Mouse (Mus musculus): ENCODE measurements around the gene Zfp981. TPM values are rescaled to one million over a fixed set of nuclear protein-coding genes. Genes with fewer than 3 reads are reported as not detected.
"Not testable (repeated sequence)": the region's sequence is repeated elsewhere in the genome, so short reads cannot be mapped to it uniquely, and the experiment has no call there.

Zfp981 gene
- polyA plus RNA-seq, 1 experiment from 2014 or later = 0.14 TPM

DNA sequence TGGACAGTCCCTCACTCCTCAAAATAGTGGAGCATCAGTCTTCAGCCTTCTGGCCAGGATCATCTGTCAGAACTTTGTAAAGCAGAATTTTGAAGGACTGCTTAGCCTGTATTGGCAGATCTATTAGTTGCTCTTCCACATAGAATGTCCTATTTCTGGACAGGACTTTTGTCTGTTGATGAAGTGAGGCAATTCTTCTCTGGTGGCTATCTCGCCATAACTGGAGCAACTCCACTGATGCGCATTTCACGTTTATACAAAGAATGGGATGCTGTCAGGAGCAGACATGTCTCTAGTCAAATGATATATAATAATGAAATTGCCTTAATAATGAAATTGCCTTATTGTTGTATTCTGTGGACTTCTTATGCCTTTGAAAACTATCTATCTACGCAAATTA is 12.6 kb upstream of the Zfp981 start:
- H3K4me1 ChIP-seq (ENCODE audit: control insufficient read depth in 2 of 2, insufficient read depth in 2 of 2, low read length in 2 of 2); H3K4me3 ChIP-seq (ENCODE audit: control insufficient read depth in 1 of 2, insufficient read depth in 1 of 2, low read depth in 1 of 2, low read length in 2 of 2); H3K27ac ChIP-seq (replicated peaks in 1 of 2; ENCODE audit: control insufficient read depth in 1 of 2, insufficient read depth in 1 of 2, low read depth in 2 of 2, low read length in 2 of 2); H3K9ac ChIP-seq (ENCODE audit: low read length); ATAC-seq (ENCODE audit: insufficient number of reproducible peaks, insufficient read depth, low FRiP score, low read depth); H3K4me2 ChIP-seq (ENCODE audit: low read length); H3K36me3 ChIP-seq (ENCODE audit: control insufficient read depth, insufficient read depth, low read length); H3K27me3 ChIP-seq (ENCODE audit: control insufficient read depth, insufficient read depth, low read length): not testable (repeated sequence)
- 66% methylated on average over 4 of the region's 4 CpGs for WGBS
- peaks cover 54% of the 10 kb centered on the region for H3K9me3 ChIP-seq (ENCODE audit: control insufficient read depth, low read length)

GRCm38 (mm10) chr4:146491993-146492392 is 9.8 kb upstream of the Zfp981 start:
- 66% methylated on average over 1 of the region's 1 CpGs for WGBS
- not testable (repeated sequence) for H3K4me1 ChIP-seq (ENCODE audit: control insufficient read depth in 2 of 2, insufficient read depth in 2 of 2, low read length in 2 of 2); H3K9ac ChIP-seq (ENCODE audit: low read length); H3K27ac ChIP-seq (replicated peaks in 1 of 2; ENCODE audit: control insufficient read depth in 1 of 2, insufficient read depth in 1 of 2, low read depth in 2 of 2, low read length in 2 of 2); H3K36me3 ChIP-seq (ENCODE audit: control insufficient read depth, insufficient read depth, low read length); H3K27me3 ChIP-seq (ENCODE audit: control insufficient read depth, insufficient read depth, low read length); H3K4me2 ChIP-seq (ENCODE audit: low read length); H3K4me3 ChIP-seq (ENCODE audit: control insufficient read depth in 1 of 2, insufficient read depth in 1 of 2, low read depth in 1 of 2, low read length in 2 of 2)
- peak; percentile 20; the same call in 1 of the 2 replicates for ATAC-seq (ENCODE audit: insufficient number of reproducible peaks, insufficient read depth, low FRiP score, low read depth)
- peaks cover 45% of the 10 kb centered on the region for H3K9me3 ChIP-seq (ENCODE audit: control insufficient read depth, low read length)

DNA sequence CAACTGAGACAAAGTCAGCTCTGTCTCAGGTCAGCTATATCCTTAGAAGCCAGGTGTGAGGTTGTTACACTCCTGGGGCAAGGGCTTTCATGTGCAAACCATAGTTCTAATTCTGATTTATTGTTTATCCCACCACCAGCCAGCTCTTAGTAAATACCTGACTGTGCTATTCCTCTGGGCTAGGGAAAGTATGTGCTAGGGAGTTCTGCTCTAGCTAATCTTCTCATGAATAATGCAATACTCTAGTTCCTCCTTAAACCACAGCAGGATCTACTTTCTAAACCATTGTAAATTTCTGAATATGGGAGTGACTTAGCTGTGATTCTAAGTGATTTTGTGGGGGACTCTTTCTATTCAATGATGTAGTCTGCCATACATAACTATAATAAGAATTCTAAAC is 9.4 kb upstream of the Zfp981 start:
- H3K4me3 ChIP-seq (ENCODE audit: control insufficient read depth in 1 of 2, insufficient read depth in 1 of 2, low read depth in 1 of 2, low read length in 2 of 2) = no peak overlapping the region
- H3K27me3 ChIP-seq (ENCODE audit: control insufficient read depth, insufficient read depth, low read length) = no peaks in the 10 kb centered on the region
- no peak overlapping the region for H3K27ac ChIP-seq (replicated peaks in 1 of 2; ENCODE audit: control insufficient read depth in 1 of 2, insufficient read depth in 1 of 2, low read depth in 2 of 2, low read length in 2 of 2)
- H3K4me2 ChIP-seq (ENCODE audit: low read length) = no peak overlapping the region
- peaks cover 46% of the 10 kb centered on the region for H3K9me3 ChIP-seq (ENCODE audit: control insufficient read depth, low read length)
- H3K36me3 ChIP-seq (ENCODE audit: control insufficient read depth, insufficient read depth, low read length) = no peaks in the 10 kb centered on the region
- no peaks in the 10 kb centered on the region for H3K4me1 ChIP-seq (ENCODE audit: control insufficient read depth in 2 of 2, insufficient read depth in 2 of 2, low read length in 2 of 2)
- no peak for ATAC-seq (ENCODE audit: insufficient number of reproducible peaks, insufficient read depth, low FRiP score, low read depth)
- no peak overlapping the region for H3K9ac ChIP-seq (ENCODE audit: low read length)

DNA sequence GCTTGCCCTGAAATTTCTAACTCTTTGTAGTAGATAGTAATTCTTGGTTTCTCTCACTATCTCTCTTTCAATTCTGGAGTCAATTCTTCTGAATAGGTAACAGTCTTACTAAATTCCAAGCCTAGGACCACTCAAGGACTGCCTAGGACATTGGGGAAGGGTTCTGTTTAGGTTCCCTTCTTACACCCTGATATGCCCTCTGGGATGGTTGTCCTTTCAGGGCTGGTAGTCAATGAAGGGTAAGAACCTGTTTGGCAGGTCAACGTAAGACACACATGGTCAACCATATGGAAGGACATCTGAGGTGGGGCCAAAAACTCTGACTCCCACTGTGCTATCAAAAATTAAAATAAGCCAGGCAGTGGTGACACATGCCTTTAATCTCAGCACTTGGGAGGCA is 9.0 kb upstream of the Zfp981 start:
- Histone ChIP-seq H3K9ac (ENCODE audit: low read length) (no peak overlapping the region), H3K36me3 (ENCODE audit: control insufficient read depth, insufficient read depth, low read length) (no peaks in the 10 kb centered on the region), H3K27me3 (ENCODE audit: control insufficient read depth, insufficient read depth, low read length) (no peaks in the 10 kb centered on the region), H3K4me1 (ENCODE audit: control insufficient read depth in 2 of 2, insufficient read depth in 2 of 2, low read length in 2 of 2) (no peaks in the 10 kb centered on the region), H3K9me3 (ENCODE audit: control insufficient read depth, low read length) (peaks cover 50% of the 10 kb centered on the region), H3K4me2 (ENCODE audit: low read length) (no peak overlapping the region), H3K27ac (replicated peaks in 1 of 2; ENCODE audit: control insufficient read depth in 1 of 2, insufficient read depth in 1 of 2, low read depth in 2 of 2, low read length in 2 of 2) (no peak overlapping the region), H3K4me3 (ENCODE audit: control insufficient read depth in 1 of 2, insufficient read depth in 1 of 2, low read depth in 1 of 2, low read length in 2 of 2) (no peak overlapping the region)
- 55% methylated on average over 1 of the region's 1 CpGs for WGBS
- ATAC-seq (ENCODE audit: insufficient number of reproducible peaks, insufficient read depth, low FRiP score, low read depth) = no peak; the same call in 1 of the 2 replicates

DNA sequence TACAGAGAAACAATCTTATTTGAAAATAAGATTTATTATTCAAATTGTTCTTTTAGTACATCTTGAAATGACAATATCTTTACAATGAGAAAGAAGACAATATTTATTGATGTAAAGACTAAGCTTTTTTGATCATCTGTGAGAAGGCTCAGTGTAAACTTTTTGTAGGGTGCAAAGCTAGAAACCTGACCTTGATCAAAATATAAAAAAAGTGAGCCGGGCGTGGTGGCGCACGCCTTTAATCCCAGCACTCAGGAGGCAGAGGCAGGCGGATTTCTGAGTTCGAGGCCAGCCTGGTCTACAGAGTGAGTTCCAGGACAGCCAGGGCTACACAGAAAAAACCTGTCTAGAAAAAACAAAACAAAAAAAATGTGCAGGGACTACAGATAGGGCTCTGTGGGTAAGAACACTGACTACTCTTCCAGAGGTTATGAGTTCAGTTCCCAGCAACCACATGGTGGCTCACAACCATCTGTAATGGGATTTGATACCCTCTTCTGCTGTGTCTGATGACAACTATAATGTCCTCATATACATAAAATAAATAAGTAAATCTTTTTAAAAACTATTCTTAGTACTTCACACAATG is 8.4 kb upstream of the Zfp981 start:
- H3K9me3 ChIP-seq (ENCODE audit: control insufficient read depth, low read length) = peaks cover 54% of the 10 kb centered on the region
- 81% methylated on average over 6 of the region's 6 CpGs for WGBS
- H3K4me3 ChIP-seq (ENCODE audit: control insufficient read depth in 1 of 2, insufficient read depth in 1 of 2, low read depth in 1 of 2, low read length in 2 of 2); H3K36me3 ChIP-seq (ENCODE audit: control insufficient read depth, insufficient read depth, low read length); H3K4me1 ChIP-seq (ENCODE audit: control insufficient read depth in 2 of 2, insufficient read depth in 2 of 2, low read length in 2 of 2); H3K27ac ChIP-seq (replicated peaks in 1 of 2; ENCODE audit: control insufficient read depth in 1 of 2, insufficient read depth in 1 of 2, low read depth in 2 of 2, low read length in 2 of 2); H3K9ac ChIP-seq (ENCODE audit: low read length); H3K27me3 ChIP-seq (ENCODE audit: control insufficient read depth, insufficient read depth, low read length); H3K4me2 ChIP-seq (ENCODE audit: low read length): not testable (repeated sequence)
- peak; percentile 29; the same call in 1 of the 2 replicates for ATAC-seq (ENCODE audit: insufficient number of reproducible peaks, insufficient read depth, low FRiP score, low read depth)

GRCm38 (mm10) chr4:146494980-146495379 is 6.8 kb upstream of the Zfp981 start:
- H3K9ac ChIP-seq (ENCODE audit: low read length) = no peak overlapping the region
- H3K4me1 ChIP-seq (ENCODE audit: control insufficient read depth in 2 of 2, insufficient read depth in 2 of 2, low read length in 2 of 2) = no peaks in the 10 kb centered on the region
- H3K4me3 ChIP-seq (ENCODE audit: control insufficient read depth in 1 of 2, insufficient read depth in 1 of 2, low read depth in 1 of 2, low read length in 2 of 2) = no peak overlapping the region
- H3K9me3 ChIP-seq (ENCODE audit: control insufficient read depth, low read length) = peaks cover 57% of the 10 kb centered on the region
- WGBS = 57% methylated on average over 4 of the region's 4 CpGs
- H3K36me3 ChIP-seq (ENCODE audit: control insufficient read depth, insufficient read depth, low read length) = no peaks in the 10 kb centered on the region
- H3K27ac ChIP-seq (replicated peaks in 1 of 2; ENCODE audit: control insufficient read depth in 1 of 2, insufficient read depth in 1 of 2, low read depth in 2 of 2, low read length in 2 of 2) = no peak overlapping the region
- H3K4me2 ChIP-seq (ENCODE audit: low read length) = no peak overlapping the region
- no peaks in the 10 kb centered on the region for H3K27me3 ChIP-seq (ENCODE audit: control insufficient read depth, insufficient read depth, low read length)
- ATAC-seq (ENCODE audit: insufficient number of reproducible peaks, insufficient read depth, low FRiP score, low read depth) = no peak

DNA sequence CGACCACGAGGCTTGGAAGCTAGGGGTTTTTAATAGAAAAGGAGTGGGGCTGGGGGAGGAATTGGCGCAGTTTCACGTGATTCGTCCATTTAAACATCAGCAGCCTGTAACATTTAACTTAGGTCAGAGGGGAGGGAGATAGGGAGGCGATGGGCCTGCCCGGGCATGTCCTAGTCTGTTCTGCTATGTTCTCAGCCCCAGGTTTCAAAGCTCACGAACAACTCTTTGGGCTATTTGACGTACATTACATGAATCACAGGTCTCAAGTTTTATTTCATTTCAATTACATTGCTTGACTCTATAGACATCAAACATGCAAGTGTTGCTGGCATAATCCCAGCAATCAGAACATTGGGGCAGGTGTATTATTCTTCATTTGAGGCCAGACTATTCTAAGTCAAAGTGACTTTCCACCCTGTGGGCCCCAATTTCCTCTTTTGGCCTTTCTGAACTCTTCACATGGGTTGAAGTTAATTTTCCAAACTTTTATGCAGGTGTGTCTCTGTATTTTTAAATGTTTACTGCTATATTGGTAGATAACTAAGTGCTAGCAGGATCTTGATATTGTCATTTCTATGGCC is 4.0 kb upstream of the Zfp981 start:
- H3K9me3 ChIP-seq (ENCODE audit: control insufficient read depth, low read length) = peaks cover 48% of the 10 kb centered on the region
- H3K4me1 ChIP-seq (ENCODE audit: control insufficient read depth in 2 of 2, insufficient read depth in 2 of 2, low read length in 2 of 2); H3K27me3 ChIP-seq (ENCODE audit: control insufficient read depth, insufficient read depth, low read length); H3K4me3 ChIP-seq (ENCODE audit: control insufficient read depth in 1 of 2, insufficient read depth in 1 of 2, low read depth in 1 of 2, low read length in 2 of 2); H3K4me2 ChIP-seq (ENCODE audit: low read length); H3K9ac ChIP-seq (ENCODE audit: low read length); H3K36me3 ChIP-seq (ENCODE audit: control insufficient read depth, insufficient read depth, low read length); H3K27ac ChIP-seq (replicated peaks in 1 of 2; ENCODE audit: control insufficient read depth in 1 of 2, insufficient read depth in 1 of 2, low read depth in 2 of 2, low read length in 2 of 2): not testable (repeated sequence)
- 0 out of 2 replicates have a peak, but pooled peaks have one; percentile 7 for ATAC-seq (ENCODE audit: insufficient number of reproducible peaks, insufficient read depth, low FRiP score, low read depth)
- WGBS = 70% methylated on average over 9 of the region's 9 CpGs

- H3K4me3 ChIP-seq (ENCODE audit: control insufficient read depth in 1 of 2, insufficient read depth in 1 of 2, low read depth in 1 of 2, low read length in 2 of 2); ATAC-seq (ENCODE audit: insufficient number of reproducible peaks, insufficient read depth, low FRiP score, low read depth); H3K27ac ChIP-seq (replicated peaks in 1 of 2; ENCODE audit: control insufficient read depth in 1 of 2, insufficient read depth in 1 of 2, low read depth in 2 of 2, low read length in 2 of 2); H3K9ac ChIP-seq (ENCODE audit: low read length); H3K36me3 ChIP-seq (ENCODE audit: control insufficient read depth, insufficient read depth, low read length); H3K4me2 ChIP-seq (ENCODE audit: low read length); H3K27me3 ChIP-seq (ENCODE audit: control insufficient read depth, insufficient read depth, low read length); H3K4me1 ChIP-seq (ENCODE audit: control insufficient read depth in 2 of 2, insufficient read depth in 2 of 2, low read length in 2 of 2): not testable (repeated sequence)
- H3K9me3 ChIP-seq (ENCODE audit: control insufficient read depth, low read length) = peaks cover 14% of the 10 kb centered on the region
- WGBS = 85% methylated on average over 18 of the region's 24 CpGs
Measured at GRCm38 (mm10) chr4:146509029-146509428, 7.2 kb downstream of the Zfp981 start.

Measured in heart, embryonic 14.5 days (tissue).